Mouse (Mus musculus): Measurements from ENCODE around the gene Mpg.

DNA sequence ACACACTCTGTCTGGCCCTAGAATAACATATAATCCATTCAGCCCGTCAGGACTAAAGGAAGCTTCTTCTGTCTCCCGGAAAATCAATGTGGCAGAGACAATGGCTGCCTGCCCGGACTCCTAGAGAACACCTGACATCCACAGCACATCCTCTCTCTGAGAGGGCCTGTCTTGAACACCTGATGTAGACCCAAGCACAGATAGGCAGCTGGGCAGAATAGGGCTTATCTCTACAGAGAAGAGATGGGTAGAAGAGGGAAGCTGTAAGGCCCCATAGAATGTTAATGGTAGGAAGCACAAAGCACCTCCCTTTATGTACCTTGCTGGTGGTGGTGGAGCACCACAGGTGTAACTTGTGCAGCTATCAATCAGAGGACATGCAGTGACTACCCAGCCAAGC is 15.9 kb downstream of the Mpg start:
- TF ChIP-seq GATA1 (IDR thresholded peaks at IDR 0.05; ENCODE audit: low read length) (peak; percentile 51), TAL1 (IDR thresholded peaks at IDR 0.05; ENCODE audit: low read length) (peak; percentile 51; the same call in 2 of the 3 replicates)
